Mouse (Mus musculus) spleen, adult 2 months (tissue): ENCODE measurements around the gene Spem2. TPM values are rescaled to one million over a fixed set of nuclear protein-coding genes. Genes with fewer than 3 reads are reported as not detected.
"Not testable (repeated sequence)": the region's sequence is repeated elsewhere in the genome, so short reads cannot be mapped to it uniquely, and the experiment has no call there.

Source experiments
- DNase-seq, 2 experiments: peaks; one replicate each; pipeline versions ENCODE4 v3.0.0 to v3.0.0-alpha.2; 2012 to 2021; ENCODE audit warnings: low spot score in 2 of 2, low read depth in 1 of 2
- H3K27ac ChIP-seq: fragments of 200-500 bp; 2 replicates; pipeline ENCODE4 v1.5.1; 2012; ENCODE audit warnings: low read length, inconsistent platforms; ENCODE audit not compliant: insufficient read depth
- H3K27me3 ChIP-seq: fragments of 200-500 bp; 2 replicates; pipeline ENCODE4 v1.6.1; 2012; ENCODE audit warnings: mild to moderate bottlenecking, moderate library complexity, low read length, inconsistent platforms; ENCODE audit not compliant: control insufficient read depth, insufficient read depth
- H3K36me3 ChIP-seq: fragments of 200-500 bp; 2 replicates; pipeline ENCODE4 v1.6.1; 2012; ENCODE audit warnings: mild to moderate bottlenecking, low read length, inconsistent platforms; ENCODE audit not compliant: control insufficient read depth, insufficient read depth
- H3K4me1 ChIP-seq: fragments of 200-500 bp; 2 replicates; pipeline ENCODE4 v1.6.1; 2011; ENCODE audit warnings: inconsistent platforms; ENCODE audit not compliant: control insufficient read depth, insufficient read depth, insufficient read length
- H3K4me3 ChIP-seq: fragments of 200-500 bp; 2 replicates; pipeline ENCODE4 v1.5.1; 2011; ENCODE audit warnings: mild to moderate bottlenecking, inconsistent platforms; ENCODE audit not compliant: insufficient read depth, insufficient read length; ENCODE audit errors: extremely low read depth
- CTCF ChIP-seq: fragments of 200-500 bp; IDR thresholded peaks from 2 replicates; pipeline ENCODE4 v1.5.1; 2011; ENCODE audit warnings: mild to moderate bottlenecking, inconsistent platforms; ENCODE audit not compliant: insufficient read depth, insufficient read length, insufficient replicate concordance; ENCODE audit errors: extremely low read depth
- POLR2A ChIP-seq: fragments of 200-500 bp; IDR thresholded peaks from 2 replicates; pipeline ENCODE4 v1.6.1; 2011; ENCODE audit warnings: low read depth, low read length, inconsistent platforms
- WGBS: fragments of 180-500 bp; shearing (Covaris S2); methylation state at CpG from one replicate; pipeline ENCODE4 v1.1.7; 2018; 5-methylcytosine and 5-hydroxymethylcytosine counted together
- polyA plus RNA-seq: library from polyadenylated mRNA; depleted of rRNA; stranded (reverse); fragments of >200 nt; gene quantifications from 2 replicates; pipeline ENCODE4 v1.2.3, GENCODE M21; 2012; rRNA removed

Gene Spem2
- not detected in 2 replicates for polyA plus RNA-seq

DNA sequence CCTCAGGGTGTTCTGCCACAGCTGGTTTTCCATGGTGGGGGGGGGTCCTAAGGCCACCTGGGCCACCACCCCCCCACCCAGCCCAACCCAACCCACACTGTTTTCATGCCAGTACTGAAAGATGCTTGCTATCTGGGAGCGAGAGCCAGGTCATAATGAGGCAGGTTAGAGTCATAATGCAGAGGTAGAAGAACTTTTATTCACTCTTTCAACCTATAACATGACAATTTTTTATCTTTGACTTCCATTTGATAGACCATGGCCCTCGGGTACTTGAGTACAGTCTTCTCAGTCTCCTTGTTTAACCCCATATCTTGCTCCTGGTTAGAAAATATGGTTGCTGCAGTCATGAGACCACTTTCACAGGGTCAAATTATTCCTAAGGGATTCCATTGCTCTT is at the start of gene Spem2:
Gene Spem2, minus strand, starts transcription at position 101 of the 400 bp plus-strand sequence.
- no peak for DNase-seq
- Histone ChIP-seq H3K27me3 (no peaks in the 10 kb centered on the region), H3K4me1 (no peaks in the 10 kb centered on the region), H3K27ac (no peak within 1 kb of the TSS), H3K4me3 (no peak within 1 kb of the TSS), H3K36me3 (no peaks in the 10 kb centered on the region)
- 81% methylated on average over 2 of the region's 2 CpGs for WGBS
- no peak for TF ChIP-seq CTCF
- TF ChIP-seq POLR2A, result no peak

DNA sequence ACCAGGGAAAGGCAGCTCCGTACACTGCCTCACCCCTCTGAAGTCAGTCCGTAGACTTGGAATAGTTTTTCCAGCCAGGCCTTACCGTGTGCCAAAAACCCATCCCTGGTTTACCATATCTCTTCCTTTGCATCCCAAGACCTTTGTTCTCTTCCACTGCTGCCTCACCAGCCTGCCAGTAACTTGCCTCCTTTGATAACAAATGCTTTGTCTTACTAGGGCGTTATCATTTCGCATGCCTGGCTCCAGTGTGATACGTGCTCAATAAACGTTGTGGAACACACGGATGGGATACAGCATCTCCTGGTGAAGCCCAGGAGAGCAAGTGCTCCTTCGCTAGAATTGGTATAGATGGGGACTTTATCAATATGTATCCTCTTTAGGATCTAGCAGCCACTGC is 49.1 kb upstream of the Spem2 start:
- Histone ChIP-seq H3K4me1 (no peaks in the 10 kb centered on the region), H3K27ac (no peak overlapping the region), H3K36me3 (no peaks in the 10 kb centered on the region), H3K4me3 (no peak overlapping the region), H3K27me3 (no peaks in the 10 kb centered on the region)
- no peak for DNase-seq
- TF ChIP-seq CTCF (no peak), POLR2A (no peak)
- 82% methylated on average over 9 of the region's 9 CpGs for WGBS

DNA sequence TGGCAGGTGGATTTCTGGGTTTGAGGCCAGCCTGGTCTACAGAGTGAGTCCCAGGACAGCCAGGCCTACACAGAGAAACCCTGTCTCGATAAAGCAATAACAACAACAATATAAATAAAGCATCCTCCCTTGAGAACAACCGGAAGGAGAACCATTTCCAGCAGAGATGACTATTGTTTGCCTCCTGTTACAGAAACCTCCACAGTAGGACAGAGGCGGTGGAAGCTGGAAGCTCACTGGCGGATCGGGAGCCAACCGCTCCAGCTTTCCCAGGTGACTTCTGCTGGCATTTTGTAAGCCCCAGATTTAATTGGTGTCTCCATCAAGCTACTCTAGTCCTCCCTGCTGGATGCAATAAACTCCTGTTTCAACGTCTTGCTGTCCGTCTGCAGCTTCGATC is 47.3 kb upstream of the Spem2 start:
- TF ChIP-seq CTCF, result no peak
- TF ChIP-seq POLR2A, result no peak
- H3K27ac ChIP-seq, result no peak overlapping the region
- WGBS, result 92% methylated on average over 9 of the region's 9 CpGs
- H3K4me1 ChIP-seq, result no peaks in the 10 kb centered on the region
- H3K27me3 ChIP-seq, result no peaks in the 10 kb centered on the region
- H3K4me3 ChIP-seq, result no peak overlapping the region
- no peaks in the 10 kb centered on the region for H3K36me3 ChIP-seq
- no peak for DNase-seq

DNA sequence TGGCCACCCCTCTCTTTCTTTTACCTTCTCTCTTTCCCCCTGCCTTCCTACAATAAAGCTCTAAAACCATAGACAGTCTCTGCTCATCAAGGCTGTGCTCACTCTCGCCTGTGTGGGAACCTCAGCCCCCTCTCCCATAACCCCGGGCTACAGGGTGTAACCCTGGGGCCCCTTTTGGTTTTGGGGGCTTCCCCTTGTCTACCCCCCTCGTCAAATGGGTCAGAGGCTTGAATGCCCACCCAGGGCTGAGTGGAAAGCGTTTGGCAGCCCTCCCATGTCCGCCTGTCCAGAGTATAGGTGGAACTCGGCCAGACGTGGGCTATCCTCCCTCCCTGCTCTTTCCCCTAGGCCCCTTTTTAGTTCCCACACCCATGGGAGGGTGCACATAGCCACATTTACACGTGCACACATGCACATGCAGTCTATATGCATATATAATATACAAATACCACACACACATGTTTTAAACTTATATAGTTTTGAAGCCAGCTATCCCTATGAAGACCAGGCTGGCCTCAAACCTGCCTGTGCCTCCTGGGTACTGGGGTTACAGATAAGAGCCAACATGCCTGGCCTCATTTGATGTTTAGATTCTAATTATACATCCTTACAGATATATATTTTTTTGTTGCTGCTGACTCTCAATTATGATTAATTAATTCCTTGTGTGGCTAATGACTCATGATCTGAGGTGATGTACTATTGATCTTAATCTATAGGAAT is 46.0 kb upstream of the Spem2 start:
- H3K36me3 ChIP-seq, result no peaks in the 10 kb centered on the region
- H3K4me1 ChIP-seq, result no peaks in the 10 kb centered on the region
- no peaks in the 10 kb centered on the region for H3K27me3 ChIP-seq
- no peak for DNase-seq
- H3K4me3 ChIP-seq, result no peak overlapping the region
- TF ChIP-seq POLR2A (no peak), CTCF (no peak)
- 50% methylated on average over 8 of the region's 8 CpGs for whole genome bisulfite sequencing
- no peak overlapping the region for H3K27ac ChIP-seq

DNA sequence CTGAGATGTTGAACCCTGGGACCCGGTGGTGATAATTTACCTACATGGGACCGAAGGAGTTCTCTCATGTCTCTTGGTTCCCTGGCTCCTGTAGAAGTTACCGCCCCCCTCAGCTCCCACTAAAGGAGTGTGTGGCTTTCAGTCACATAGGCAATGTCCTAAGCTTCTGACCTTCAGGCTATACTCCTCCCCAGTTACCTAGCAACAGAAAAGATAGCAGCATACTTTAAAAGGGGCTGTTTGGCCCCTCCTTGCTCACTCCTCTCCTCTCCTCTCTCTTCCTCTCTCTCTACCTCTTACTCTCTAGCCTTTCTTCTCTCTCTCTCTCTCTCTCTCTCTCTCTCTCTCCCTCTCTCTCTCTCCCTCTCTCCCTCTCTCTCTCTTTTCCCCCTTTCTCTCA is 45.5 kb upstream of the Spem2 start:
- not testable (repeated sequence) for H3K36me3 ChIP-seq, DNase-seq, H3K4me1 ChIP-seq, H3K27me3 ChIP-seq, H3K4me3 ChIP-seq, H3K27ac ChIP-seq
- 95% methylated on average over 3 of the region's 3 CpGs for WGBS

DNA sequence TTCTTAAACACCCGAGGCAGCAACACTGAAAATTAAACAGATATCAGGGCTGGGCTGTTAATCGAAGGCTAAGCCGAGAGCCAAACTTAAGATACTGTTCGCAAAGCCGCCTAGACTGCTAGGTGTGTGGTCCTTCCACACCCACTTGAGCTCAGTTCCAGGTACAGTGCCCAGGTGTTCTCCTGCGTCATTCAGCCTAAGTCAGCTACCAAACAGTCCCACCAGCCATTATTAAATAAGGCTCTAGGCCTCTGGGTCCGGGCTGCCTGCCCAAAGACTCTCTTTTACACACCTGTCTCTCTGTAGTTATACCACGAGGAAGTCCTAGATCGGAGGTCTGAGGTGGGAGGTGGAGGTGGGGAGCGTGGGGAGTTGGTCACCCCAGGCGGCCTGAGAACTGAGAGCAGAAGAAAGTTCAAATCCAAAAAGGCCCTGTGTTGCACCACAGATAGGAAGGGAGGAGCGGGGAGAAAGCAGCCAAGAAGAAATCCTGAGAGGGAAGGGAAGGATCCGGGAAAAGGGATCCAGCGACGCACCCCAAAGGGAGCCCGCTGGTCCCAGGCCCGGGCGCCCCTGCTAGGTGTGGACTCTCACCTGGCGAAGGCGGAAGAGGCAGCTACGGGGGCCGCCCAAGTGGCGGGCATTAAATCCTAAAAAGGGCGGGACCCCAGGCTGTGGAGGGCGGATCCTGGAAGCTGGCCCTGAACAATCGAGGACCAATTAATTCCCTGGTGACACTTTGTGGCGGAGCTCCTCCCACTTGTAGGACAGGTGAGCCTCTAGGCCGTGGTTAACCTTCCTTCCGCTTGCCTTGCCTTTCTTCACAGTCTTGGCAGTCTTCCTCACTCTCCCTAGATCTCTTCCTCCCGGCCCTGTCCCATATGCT is 40.1 kb upstream of the Spem2 start, which contains the start of gene Tnk1:
Gene Tnk1, minus strand, starts transcription at position 618 of the 886 bp plus-strand sequence.
- no peak within 1 kb of the TSS for H3K27ac ChIP-seq

More for the DNA sequence above, 40.1 kb upstream of the Spem2 start, which contains the start of gene Tnk1:
- Histone ChIP-seq H3K4me1 (no peaks in the 10 kb centered on the region), H3K27me3 (no peaks in the 10 kb centered on the region), H3K4me3 (no peak within 1 kb of the TSS), H3K36me3 (no peaks in the 10 kb centered on the region)
- DNase-seq, result no peak
- WGBS, result 81% methylated on average over 30 of the region's 30 CpGs
- no peak for TF ChIP-seq CTCF
- TF ChIP-seq POLR2A, result no peak
